Mouse (Mus musculus) testis, adult 2 months (tissue): Measurements from ENCODE around the gene Maats1.

Experiments used
- CTCF ChIP-seq: fragments of 200-500 bp; IDR thresholded peaks from 2 replicates; pipeline ENCODE4 v1.5.1; 2012; ENCODE audit warnings: low read depth, mild to moderate bottlenecking, inconsistent platforms, low read length, moderate library complexity; ENCODE audit not compliant: control insufficient read depth, insufficient read depth, insufficient replicate concordance
- POLR2A ChIP-seq: fragments of 200-500 bp; IDR thresholded peaks from 2 replicates; pipeline ENCODE4 v1.6.1; 2012; ENCODE audit warnings: low read depth, mild to moderate bottlenecking, inconsistent platforms, low read length, moderate library complexity; ENCODE audit not compliant: control insufficient read depth

GRCm38 (mm10) chr16:38279794-38280193 is 62.1 kb downstream of the Maats1 start:
- no peak for TF ChIP-seq CTCF
- TF ChIP-seq POLR2A: no peak
